Mouse (Mus musculus): Measurements from ENCODE around the gene Zfp654. TPM values are rescaled to one million over a fixed set of nuclear protein-coding genes. Genes with fewer than 3 reads are reported as not detected.

Zfp654 gene
- polyA plus RNA-seq (2014; fragmentation: Nextera tagmentation; extraction: Ambion mirVana), result 8.6 and 10.8 TPM in 2 replicates

DNA sequence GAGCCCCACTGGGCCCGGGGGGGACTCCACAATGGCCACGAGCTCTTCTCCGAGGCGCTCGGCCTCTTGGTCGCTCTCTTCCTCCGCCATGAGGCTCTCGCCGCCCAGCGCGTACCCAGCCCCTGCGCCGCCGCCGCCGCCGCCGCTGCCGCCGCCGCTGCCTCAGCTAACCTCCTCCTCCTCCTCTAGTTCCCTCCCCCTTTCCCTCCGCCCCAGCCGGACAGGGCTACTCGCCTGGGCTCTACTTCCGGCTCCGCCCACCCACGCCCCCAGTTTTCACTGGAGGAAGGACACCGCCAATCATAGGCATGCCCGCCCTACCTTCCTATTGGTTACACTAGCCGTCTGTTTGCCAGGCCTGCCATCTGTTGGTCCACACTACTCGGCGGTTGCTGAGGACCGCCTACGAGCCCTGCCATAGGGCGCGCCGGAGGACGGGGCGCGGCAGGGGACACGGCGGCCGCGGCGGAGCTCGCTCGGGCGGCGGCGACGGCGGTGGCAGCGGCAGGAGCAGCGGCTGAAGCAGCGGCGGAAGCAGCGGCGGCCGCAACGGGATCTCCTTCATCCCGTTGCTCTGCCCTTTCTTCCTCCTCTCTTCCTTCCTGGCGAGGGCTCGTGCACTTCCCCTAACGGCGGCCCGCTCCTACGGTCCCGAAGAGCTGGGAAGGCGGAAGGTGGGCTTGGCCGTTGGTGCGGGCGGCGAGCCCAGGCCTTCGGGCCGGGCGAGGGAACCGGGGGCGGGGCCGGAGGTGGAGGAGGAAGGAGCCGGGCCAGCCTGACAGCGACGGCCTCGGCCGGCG lies at the start of gene Zfp654, which contains the start of gene Cggbp1:
Zfp654 (minus strand) TSS at position 90 of the 800 bp plus-strand sequence.
Cggbp1 (plus strand) TSS at position 434 of the 800 bp plus-strand sequence.
- Histone ChIP-seq H3K9ac (replicated peaks; ENCODE audit: low read length) (peak within 1 kb of the TSS; percentile 91), H3K27me3 (ENCODE audit: control insufficient read depth, insufficient read depth, low read length) (no peaks in the 10 kb centered on the region), H3K4me1 (ENCODE audit: control insufficient read depth, insufficient read depth, low read length) (peaks cover 17% of the 10 kb centered on the region), H3K27ac (replicated peaks; ENCODE audit: low read depth, low read length) (peak within 1 kb of the TSS; percentile 97), H3K36me3 (ENCODE audit: control insufficient read depth, insufficient read depth, low read length) (peaks cover 17% of the 10 kb centered on the region), H3K9me3 (ENCODE audit: control insufficient read depth, low read length) (no peaks in the 10 kb centered on the region), H3K4me2 (ENCODE audit: low read length) (peak within 1 kb of the TSS; percentile 71), H3K4me3 (replicated peaks; ENCODE audit: low read depth, low read length) (peak within 1 kb of the TSS; percentile 95)
- DNase-seq (peak; percentile 99), ATAC-seq (ENCODE audit: low FRiP score, low TSS enrichment) (peak; percentile 99)
- WGBS, result under 1% methylated on average over 85 of the region's 85 CpGs

- no peak overlapping the region for H3K27ac ChIP-seq (replicated peaks; ENCODE audit: low read depth, low read length)
- H3K9me3 ChIP-seq (ENCODE audit: control insufficient read depth, low read length), result no peaks in the 10 kb centered on the region
- H3K4me3 ChIP-seq (replicated peaks; ENCODE audit: low read depth, low read length), result no peak overlapping the region
- H3K9ac ChIP-seq (replicated peaks; ENCODE audit: low read length), result no peak overlapping the region
- 81% methylated on average over 2 of the region's 2 CpGs for WGBS
- ATAC-seq (ENCODE audit: low FRiP score, low TSS enrichment) (no peak), DNase-seq (no peak)
- no peak overlapping the region for H3K4me2 ChIP-seq (ENCODE audit: low read length)
- no peaks in the 10 kb centered on the region for H3K36me3 ChIP-seq (ENCODE audit: control insufficient read depth, insufficient read depth, low read length)
- H3K27me3 ChIP-seq (ENCODE audit: control insufficient read depth, insufficient read depth, low read length), result no peaks in the 10 kb centered on the region
- H3K4me1 ChIP-seq (ENCODE audit: control insufficient read depth, insufficient read depth, low read length), result no peaks in the 10 kb centered on the region
Measured at GRCm38 (mm10) chr16:64899084-64899483, 47.6 kb upstream of the Zfp654 start.

DNA sequence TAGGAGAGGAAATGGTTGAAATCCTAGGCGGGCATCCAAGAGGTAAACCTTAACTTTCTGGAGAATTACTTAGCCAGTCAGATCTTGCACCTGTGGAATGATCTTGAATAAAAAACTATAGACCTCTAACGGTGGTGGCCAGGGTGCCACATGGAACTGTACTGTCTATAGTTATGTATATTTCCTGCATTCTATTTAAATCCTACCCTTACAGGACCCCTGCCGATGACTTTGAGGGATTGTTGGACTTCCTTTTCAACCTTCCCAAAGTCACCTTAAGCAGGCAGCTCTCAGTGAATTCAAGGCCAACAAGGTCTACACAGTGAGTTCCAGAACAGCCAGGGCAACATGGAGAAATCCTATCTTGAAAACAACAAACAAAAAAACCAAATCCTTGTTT lies 38.0 kb upstream of the Zfp654 start:
- Histone ChIP-seq H3K27ac (replicated peaks; ENCODE audit: low read depth, low read length) (no peak overlapping the region), H3K4me3 (replicated peaks; ENCODE audit: low read depth, low read length) (no peak overlapping the region), H3K27me3 (ENCODE audit: control insufficient read depth, insufficient read depth, low read length) (no peaks in the 10 kb centered on the region), H3K4me2 (ENCODE audit: low read length) (no peak overlapping the region), H3K4me1 (ENCODE audit: control insufficient read depth, insufficient read depth, low read length) (no peaks in the 10 kb centered on the region), H3K36me3 (ENCODE audit: control insufficient read depth, insufficient read depth, low read length) (no peaks in the 10 kb centered on the region), H3K9ac (replicated peaks; ENCODE audit: low read length) (no peak overlapping the region), H3K9me3 (ENCODE audit: control insufficient read depth, low read length) (no peaks in the 10 kb centered on the region)
- ATAC-seq (ENCODE audit: low FRiP score, low TSS enrichment) (no peak), DNase-seq (no peak)
- 95% methylated on average over 3 of the region's 3 CpGs for WGBS

DNA sequence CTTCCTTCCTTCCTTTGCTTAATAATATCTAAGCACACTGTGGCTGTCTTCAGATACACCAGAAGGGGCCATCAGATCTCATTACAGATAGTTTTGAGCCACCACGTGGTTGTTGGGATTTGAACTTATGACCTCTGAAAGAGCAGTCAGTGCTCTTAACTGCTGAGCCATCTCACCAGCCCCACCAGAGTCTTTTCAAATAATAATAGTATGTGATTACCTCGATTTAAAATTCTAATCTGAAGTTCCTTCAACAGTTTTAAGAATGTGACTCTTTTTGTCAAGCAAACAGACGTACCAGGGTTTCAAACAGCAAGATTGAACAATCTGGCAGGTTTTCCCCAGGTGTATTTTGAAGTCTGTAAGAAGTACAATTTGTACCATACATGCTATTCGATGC lies 34.1 kb upstream of the Zfp654 start:
- ATAC-seq (ENCODE audit: low FRiP score, low TSS enrichment), result no peak
- WGBS, result 39% methylated on average over 4 of the region's 4 CpGs
- Histone ChIP-seq H3K36me3 (ENCODE audit: control insufficient read depth, insufficient read depth, low read length) (no peaks in the 10 kb centered on the region), H3K9me3 (ENCODE audit: control insufficient read depth, low read length) (no peaks in the 10 kb centered on the region), H3K27ac (replicated peaks; ENCODE audit: low read depth, low read length) (no peak overlapping the region), H3K27me3 (ENCODE audit: control insufficient read depth, insufficient read depth, low read length) (no peaks in the 10 kb centered on the region), H3K4me2 (ENCODE audit: low read length) (no peak overlapping the region), H3K4me3 (replicated peaks; ENCODE audit: low read depth, low read length) (no peak overlapping the region), H3K4me1 (ENCODE audit: control insufficient read depth, insufficient read depth, low read length) (no peaks in the 10 kb centered on the region; the same call in 1 of the 2 replicates), H3K9ac (replicated peaks; ENCODE audit: low read length) (no peak overlapping the region)
- no peak for DNase-seq

- Histone ChIP-seq H3K9ac (replicated peaks; ENCODE audit: low read length) (no peak overlapping the region), H3K9me3 (ENCODE audit: control insufficient read depth, low read length) (no peaks in the 10 kb centered on the region), H3K27ac (replicated peaks; ENCODE audit: low read depth, low read length) (no peak overlapping the region), H3K36me3 (ENCODE audit: control insufficient read depth, insufficient read depth, low read length) (no peaks in the 10 kb centered on the region), H3K4me1 (ENCODE audit: control insufficient read depth, insufficient read depth, low read length) (no peaks in the 10 kb centered on the region; the same call in 1 of the 2 replicates), H3K27me3 (ENCODE audit: control insufficient read depth, insufficient read depth, low read length) (no peaks in the 10 kb centered on the region), H3K4me3 (replicated peaks; ENCODE audit: low read depth, low read length) (no peak overlapping the region), H3K4me2 (ENCODE audit: low read length) (no peak overlapping the region)
- no peak for ATAC-seq (ENCODE audit: low FRiP score, low TSS enrichment)
- no peak for DNase-seq
- WGBS, result 16% methylated on average over 3 of the region's 3 CpGs
Measured at GRCm38 (mm10) chr16:64885142-64885541, 33.7 kb upstream of the Zfp654 start.

DNA sequence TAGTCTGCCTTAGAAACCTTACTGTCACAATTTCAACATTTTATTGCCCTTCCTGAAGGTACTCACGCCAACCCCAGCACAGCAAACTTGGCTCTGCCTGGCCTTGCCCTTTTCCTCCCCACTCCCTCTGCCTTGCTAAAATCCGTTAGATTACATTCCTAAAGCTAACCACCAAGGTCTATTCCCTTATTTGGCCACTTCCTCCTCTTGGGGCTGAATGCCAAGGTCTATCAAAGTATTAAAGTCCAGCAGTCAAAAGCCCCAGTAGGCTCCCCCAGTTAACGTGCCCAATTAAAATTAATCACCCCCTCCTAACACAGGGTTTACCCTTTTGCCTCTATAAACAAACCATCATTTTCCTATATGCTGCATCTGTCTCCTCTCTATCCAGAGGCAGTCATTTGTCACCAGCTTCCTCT lies 33.0 kb upstream of the Zfp654 start:
- Histone ChIP-seq H3K36me3 (ENCODE audit: control insufficient read depth, insufficient read depth, low read length) (no peaks in the 10 kb centered on the region), H3K27me3 (ENCODE audit: control insufficient read depth, insufficient read depth, low read length) (no peaks in the 10 kb centered on the region), H3K4me2 (ENCODE audit: low read length) (no peak overlapping the region), H3K4me1 (ENCODE audit: control insufficient read depth, insufficient read depth, low read length) (no peaks in the 10 kb centered on the region; the same call in 1 of the 2 replicates), H3K9me3 (ENCODE audit: control insufficient read depth, low read length) (no peaks in the 10 kb centered on the region), H3K4me3 (replicated peaks; ENCODE audit: low read depth, low read length) (no peak overlapping the region), H3K27ac (replicated peaks; ENCODE audit: low read depth, low read length) (no peak overlapping the region), H3K9ac (replicated peaks; ENCODE audit: low read length) (no peak overlapping the region)
- 41% methylated on average over 3 of the region's 3 CpGs for WGBS
- ATAC-seq (ENCODE audit: low FRiP score, low TSS enrichment) (no peak), DNase-seq (no peak)

DNA sequence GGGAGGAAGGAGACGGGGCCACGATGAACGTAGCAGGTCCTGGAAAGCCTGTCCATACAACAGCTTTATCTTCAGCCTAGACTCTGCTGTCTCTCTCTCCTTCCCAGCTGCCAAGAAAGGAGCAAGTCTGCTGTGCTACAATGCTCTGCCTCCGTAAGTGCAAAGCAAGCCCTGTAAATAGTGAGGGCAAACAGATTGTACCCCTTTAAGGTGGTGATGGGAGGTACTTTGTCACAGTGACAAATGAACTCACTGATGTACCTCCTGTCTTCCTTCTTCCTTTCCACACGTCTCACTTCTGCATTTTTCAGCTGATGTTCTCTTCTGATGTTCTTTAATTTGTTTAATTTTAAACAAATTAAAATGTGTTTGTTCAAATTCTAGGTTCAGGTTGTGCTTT lies 32.4 kb upstream of the Zfp654 start:
- H3K4me3 ChIP-seq (replicated peaks; ENCODE audit: low read depth, low read length), result no peak overlapping the region
- H3K4me2 ChIP-seq (ENCODE audit: low read length), result no peak overlapping the region
- H3K9ac ChIP-seq (replicated peaks; ENCODE audit: low read length), result no peak overlapping the region
- H3K27me3 ChIP-seq (ENCODE audit: control insufficient read depth, insufficient read depth, low read length), result no peaks in the 10 kb centered on the region
- 82% methylated on average over 5 of the region's 5 CpGs for WGBS
- H3K27ac ChIP-seq (replicated peaks; ENCODE audit: low read depth, low read length), result no peak overlapping the region
- no peaks in the 10 kb centered on the region for H3K36me3 ChIP-seq (ENCODE audit: control insufficient read depth, insufficient read depth, low read length)
- H3K4me1 ChIP-seq (ENCODE audit: control insufficient read depth, insufficient read depth, low read length), result no peaks in the 10 kb centered on the region; the same call in 1 of the 2 replicates
- H3K9me3 ChIP-seq (ENCODE audit: control insufficient read depth, low read length), result no peaks in the 10 kb centered on the region
- ATAC-seq (ENCODE audit: low FRiP score, low TSS enrichment) (no peak), DNase-seq (no peak)

DNA sequence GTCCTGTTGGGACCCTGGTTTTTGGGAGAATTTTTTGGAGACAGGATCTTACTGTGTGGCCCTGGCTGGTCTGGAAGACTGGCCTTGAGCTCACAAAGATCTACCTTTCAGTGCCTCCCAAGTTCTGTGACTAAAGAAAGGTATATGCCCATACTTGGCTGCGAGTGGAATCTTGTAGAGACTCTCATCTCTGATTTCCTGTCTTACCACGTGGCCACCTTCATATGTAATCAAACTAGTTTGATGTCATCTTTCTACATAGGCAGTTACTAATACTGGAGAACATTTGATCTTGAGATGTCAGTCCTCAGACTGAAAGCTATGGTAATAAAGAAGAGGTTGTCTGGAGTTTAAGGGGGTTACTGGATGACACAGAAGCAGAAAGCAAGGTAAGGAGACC lies 30.0 kb upstream of the Zfp654 start:
- no peak overlapping the region for H3K27ac ChIP-seq (replicated peaks; ENCODE audit: low read depth, low read length)
- H3K9me3 ChIP-seq (ENCODE audit: control insufficient read depth, low read length), result no peaks in the 10 kb centered on the region
- no peak for ATAC-seq (ENCODE audit: low FRiP score, low TSS enrichment)
- no peaks in the 10 kb centered on the region for H3K36me3 ChIP-seq (ENCODE audit: control insufficient read depth, insufficient read depth, low read length)
- H3K9ac ChIP-seq (replicated peaks; ENCODE audit: low read length), result no peak overlapping the region
- no peak overlapping the region for H3K4me2 ChIP-seq (ENCODE audit: low read length)
- no peaks in the 10 kb centered on the region for H3K27me3 ChIP-seq (ENCODE audit: control insufficient read depth, insufficient read depth, low read length)
- no peak for DNase-seq
- H3K4me1 ChIP-seq (ENCODE audit: control insufficient read depth, insufficient read depth, low read length), result no peaks in the 10 kb centered on the region; the same call in 1 of the 2 replicates
- H3K4me3 ChIP-seq (replicated peaks; ENCODE audit: low read depth, low read length), result no peak overlapping the region
- WGBS, result 82% methylated on average over 2 of the region's 2 CpGs

- DNase-seq, result no peak
- Histone ChIP-seq H3K9ac (replicated peaks; ENCODE audit: low read length) (no peak overlapping the region), H3K4me2 (ENCODE audit: low read length) (no peak overlapping the region), H3K27ac (replicated peaks; ENCODE audit: low read depth, low read length) (no peak overlapping the region), H3K9me3 (ENCODE audit: control insufficient read depth, low read length) (no peaks in the 10 kb centered on the region), H3K4me1 (ENCODE audit: control insufficient read depth, insufficient read depth, low read length) (no peaks in the 10 kb centered on the region; the same call in 1 of the 2 replicates), H3K27me3 (ENCODE audit: control insufficient read depth, insufficient read depth, low read length) (no peaks in the 10 kb centered on the region), H3K4me3 (replicated peaks; ENCODE audit: low read depth, low read length) (no peak overlapping the region), H3K36me3 (ENCODE audit: control insufficient read depth, insufficient read depth, low read length) (no peaks in the 10 kb centered on the region)
- ATAC-seq (ENCODE audit: low FRiP score, low TSS enrichment), result no peak
- WGBS, result 77% methylated on average over 3 of the region's 3 CpGs
Measured at GRCm38 (mm10) chr16:64880986-64881385, 29.5 kb upstream of the Zfp654 start.

Measured in midbrain, embryonic 14.5 days (tissue).